Mouse (Mus musculus) embryonic facial prominence, embryonic 12.5 days (tissue): ENCODE measurements around the gene Snx30. TPM values are rescaled to one million over a fixed set of nuclear protein-coding genes. Genes with fewer than 3 reads are reported as not detected.

Experiments
- ATAC-seq: fragments of 200-750 bp; cut with Nextera tagmentation; 2 replicates; pipeline ENCODE4 v1.8.0; 2017; ENCODE audit not compliant: insufficient number of reproducible peaks, insufficient read depth, low FRiP score, low TSS enrichment
- H3K27ac ChIP-seq: fragments of 300-500 bp; sonication (generic); 2 replicates; pipeline ENCODE4 v1.5.1; 2016; ENCODE audit warnings: mild to moderate bottlenecking
- H3K27me3 ChIP-seq: fragments of 300-500 bp; sonication (generic); 2 replicates; pipeline ENCODE4 v1.6.1; 2016; ENCODE audit warnings: mild to moderate bottlenecking, moderate library complexity
- H3K36me3 ChIP-seq: fragments of 300-500 bp; sonication (generic); 2 replicates; pipeline ENCODE4 v1.6.1; 2016; ENCODE audit warnings: mild to moderate bottlenecking
- H3K4me1 ChIP-seq: fragments of 300-500 bp; sonication (generic); 2 replicates; pipeline ENCODE4 v1.6.1; 2016
- H3K4me2 ChIP-seq: fragments of 300-500 bp; sonication (generic); replicated peaks from 2 replicates; pipeline ENCODE4 v1.6.1; 2016; ENCODE audit warnings: mild to moderate bottlenecking, moderate library complexity
- H3K4me3 ChIP-seq: fragments of 300-500 bp; sonication (generic); 2 replicates; pipeline ENCODE4 v1.5.1; 2016; ENCODE audit warnings: mild to moderate bottlenecking
- H3K9ac ChIP-seq: fragments of 300-500 bp; sonication (generic); 2 replicates; pipeline ENCODE4 v1.6.1; 2016; ENCODE audit warnings: mild to moderate bottlenecking, moderate library complexity
- H3K9me3 ChIP-seq: fragments of 300-500 bp; sonication (generic); 2 replicates; pipeline ENCODE4 v1.6.1; 2016; ENCODE audit warnings: mild to moderate bottlenecking, moderate library complexity
- WGBS: fragments of 180-500 bp; shearing (Covaris S2); methylation state at CpG from one replicate; pipeline ENCODE4 v1.1.7; 2016; 5-methylcytosine and 5-hydroxymethylcytosine counted together
- polyA plus RNA-seq: library from polyadenylated mRNA; unstranded; fragments of >200 nt; fragmentation: Nextera tagmentation; extraction: Ambion mirVana; gene quantifications from 2 replicates; pipeline ENCODE4 v1.2.1, GENCODE M21; 2016

The Snx30 gene
- 13.9 and 14.0 TPM in 2 replicates for polyA plus RNA-seq

DNA sequence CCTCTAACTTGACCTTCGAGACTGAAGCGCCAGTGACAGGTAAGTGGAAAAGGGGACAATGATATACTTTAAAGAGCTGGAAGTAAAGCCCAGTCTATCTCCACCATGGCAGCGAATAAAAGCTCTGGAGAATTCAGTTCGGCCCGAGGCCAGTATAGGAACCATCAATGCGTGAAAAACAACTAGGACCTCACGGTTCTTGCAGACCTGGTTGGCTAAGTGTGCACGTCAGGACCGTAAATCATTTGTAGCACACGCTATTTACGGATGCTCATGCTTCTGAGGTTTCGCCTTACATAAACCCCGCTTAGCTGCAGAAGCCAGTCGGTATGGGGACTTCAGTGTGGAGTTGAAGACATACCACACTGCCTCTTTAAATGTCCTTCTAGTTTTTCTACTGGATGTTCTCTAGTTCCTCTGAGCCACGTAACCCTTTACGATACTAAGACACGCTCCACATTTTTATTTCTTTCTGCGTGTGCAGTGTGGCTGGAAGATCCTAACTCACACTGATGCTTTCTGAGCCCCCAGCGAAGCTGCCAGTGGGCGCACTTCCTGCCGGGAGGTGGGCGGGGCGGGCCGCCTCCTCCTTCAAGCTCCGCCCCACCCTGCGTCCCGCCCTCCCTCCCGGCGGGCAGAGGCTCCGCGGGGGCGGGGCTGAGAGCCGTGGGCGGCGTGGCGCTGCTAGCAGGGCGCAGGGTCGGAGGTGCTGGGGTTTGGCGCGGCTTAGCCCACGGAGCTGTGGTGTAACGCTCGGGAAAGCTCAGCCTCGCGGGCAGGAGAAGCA, at the start of gene Snx30:
TSS of gene Snx30 (plus strand) at position 660 of the 787 bp plus-strand sequence.
- H3K9ac ChIP-seq = peak within 1 kb of the TSS; percentile 83
- no peaks in the 10 kb centered on the region for H3K36me3 ChIP-seq
- peak within 1 kb of the TSS; percentile 98 for H3K4me2 ChIP-seq
- 2% methylated on average over 45 of the region's 45 CpGs for WGBS
- no peaks in the 10 kb centered on the region for H3K27me3 ChIP-seq
- H3K27ac ChIP-seq = peak within 1 kb of the TSS; percentile 67; the same call in 1 of the 2 replicates
- peak within 1 kb of the TSS; percentile 95 for H3K4me3 ChIP-seq
- no peaks in the 10 kb centered on the region for H3K9me3 ChIP-seq
- H3K4me1 ChIP-seq = peaks cover 10% of the 10 kb centered on the region; the same call in 1 of the 2 replicates
- ATAC-seq = peak; percentile 88

- H3K36me3 ChIP-seq = peaks cover 8% of the 10 kb centered on the region
- no peak for ATAC-seq
- WGBS = 90% methylated on average over 9 of the region's 9 CpGs
Observed at GRCm38 (mm10) chr4:59756332-59757082, 49.1 kb upstream of the Snx30 start.

DNA sequence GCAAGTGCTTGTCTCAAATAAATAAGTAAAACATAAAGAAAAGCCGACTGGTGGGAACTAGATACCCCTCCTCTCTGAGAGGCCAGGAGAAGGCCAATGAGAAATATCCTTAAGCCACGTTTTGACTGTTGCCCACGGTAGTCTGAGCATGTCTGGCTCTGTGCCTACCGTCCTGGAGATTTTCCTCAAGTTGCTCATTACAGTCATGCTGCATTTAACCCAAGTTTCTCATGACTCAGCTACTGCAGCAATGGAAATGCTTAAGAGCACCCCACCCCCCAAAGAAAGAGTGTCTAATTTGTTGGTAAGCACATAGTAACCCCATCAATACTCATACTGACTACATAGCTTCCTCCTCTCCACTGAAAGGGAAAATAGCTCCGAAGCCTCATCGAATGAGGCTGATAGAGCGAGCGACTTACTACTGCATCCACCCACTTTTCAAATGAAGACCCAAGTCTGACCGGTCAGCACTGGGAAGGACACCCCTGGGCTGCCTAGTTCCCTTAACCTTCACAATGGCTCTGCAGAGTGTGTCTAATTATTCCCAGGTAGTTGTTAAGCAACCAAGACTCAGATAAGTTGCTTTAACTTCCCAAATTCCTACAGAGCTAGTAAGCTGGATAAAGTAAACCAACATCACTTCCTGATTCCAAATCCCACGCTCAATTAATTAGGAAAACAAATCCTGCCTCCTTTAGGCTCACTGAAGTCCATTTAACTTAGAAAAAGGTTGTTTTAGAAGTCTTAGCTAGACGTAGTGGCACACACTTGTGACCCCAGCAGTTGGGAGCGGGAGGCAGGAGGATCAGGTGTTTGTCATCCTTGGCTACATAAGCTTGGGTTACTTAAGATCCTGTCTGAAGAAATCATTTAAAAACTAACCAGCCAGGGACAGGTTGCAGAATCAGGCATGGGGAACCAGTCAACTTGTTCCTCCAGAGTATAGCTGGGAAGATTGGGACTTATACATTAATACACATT, 47.9 kb upstream of the Snx30 start:
- no peak for ATAC-seq

More at GRCm38 (mm10) chr4:59756332-59757082, 49.1 kb upstream of the Snx30 start:
- no peak overlapping the region for H3K4me3 ChIP-seq
- no peak overlapping the region for H3K4me2 ChIP-seq
- H3K27ac ChIP-seq = no peak overlapping the region
- no peaks in the 10 kb centered on the region for H3K9me3 ChIP-seq
- H3K4me1 ChIP-seq = peaks cover 7% of the 10 kb centered on the region
- no peaks in the 10 kb centered on the region for H3K27me3 ChIP-seq
- no peak overlapping the region for H3K9ac ChIP-seq

GRCm38 (mm10) chr4:59760016-59760415, 45.6 kb upstream of the Snx30 start:
- H3K27me3 ChIP-seq = no peaks in the 10 kb centered on the region
- peaks cover 10% of the 10 kb centered on the region for H3K4me1 ChIP-seq
- no peaks in the 10 kb centered on the region for H3K36me3 ChIP-seq
- H3K4me2 ChIP-seq = no peak overlapping the region
- H3K9ac ChIP-seq = no peak overlapping the region
- 72% methylated on average over 4 of the region's 4 CpGs for WGBS
- H3K27ac ChIP-seq = no peak overlapping the region
- no peak for ATAC-seq
- no peaks in the 10 kb centered on the region for H3K9me3 ChIP-seq
- H3K4me3 ChIP-seq = no peak overlapping the region

More for the DNA sequence above, 47.9 kb upstream of the Snx30 start:
- H3K27ac ChIP-seq = no peak overlapping the region
- H3K9ac ChIP-seq = no peak overlapping the region
- H3K4me3 ChIP-seq = no peak overlapping the region
- H3K4me1 ChIP-seq = peaks cover 7% of the 10 kb centered on the region
- 67% methylated on average over 12 of the region's 12 CpGs for WGBS
- H3K4me2 ChIP-seq = no peak overlapping the region
- H3K36me3 ChIP-seq = peaks cover 2% of the 10 kb centered on the region; the same call in 1 of the 2 replicates
- H3K9me3 ChIP-seq = no peaks in the 10 kb centered on the region
- H3K27me3 ChIP-seq = no peaks in the 10 kb centered on the region

GRCm38 (mm10) chr4:59760636-59761364, 44.8 kb upstream of the Snx30 start:
- ATAC-seq = no peak
- WGBS = 53% methylated on average over 10 of the region's 10 CpGs
- no peaks in the 10 kb centered on the region for H3K27me3 ChIP-seq
- peaks cover 18% of the 10 kb centered on the region for H3K4me1 ChIP-seq
- H3K27ac ChIP-seq = no peak overlapping the region
- H3K9ac ChIP-seq = no peak overlapping the region
- H3K4me2 ChIP-seq = no peak overlapping the region
- H3K9me3 ChIP-seq = no peaks in the 10 kb centered on the region
- H3K4me3 ChIP-seq = no peak overlapping the region
- no peaks in the 10 kb centered on the region for H3K36me3 ChIP-seq

- WGBS = 64% methylated on average over 4 of the region's 4 CpGs
- H3K4me1 ChIP-seq = peaks cover 23% of the 10 kb centered on the region
- no peak overlapping the region for H3K4me3 ChIP-seq
- no peaks in the 10 kb centered on the region for H3K9me3 ChIP-seq
- no peak overlapping the region for H3K9ac ChIP-seq
- no peaks in the 10 kb centered on the region for H3K36me3 ChIP-seq
- no peak for ATAC-seq
- H3K27me3 ChIP-seq = no peaks in the 10 kb centered on the region
- no peak overlapping the region for H3K27ac ChIP-seq
- H3K4me2 ChIP-seq = no peak overlapping the region
Observed at GRCm38 (mm10) chr4:59761365-59761729, 44.3 kb upstream of the Snx30 start.

DNA sequence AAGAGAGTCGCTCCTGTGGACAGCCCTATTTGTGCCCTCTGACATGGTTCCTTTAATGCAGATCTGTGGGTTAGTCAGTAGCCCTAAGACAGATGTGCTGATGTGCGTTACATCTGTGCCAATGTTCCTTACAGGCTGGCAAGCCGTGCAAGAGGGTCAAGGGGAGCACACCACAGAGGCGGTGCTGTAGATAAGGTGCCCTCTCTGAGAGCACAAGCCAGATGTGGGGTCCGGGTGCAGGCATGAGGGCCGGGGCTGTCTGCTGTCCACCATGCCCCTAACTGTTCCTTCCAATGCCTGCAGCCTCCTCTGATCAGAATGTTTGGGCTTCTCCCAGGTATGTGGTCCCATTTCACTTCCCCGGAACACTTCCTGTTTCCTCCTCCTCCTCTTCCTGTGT, 40.7 kb upstream of the Snx30 start:
- Histone ChIP-seq H3K27ac (peak overlapping the region; percentile 57), H3K4me2 (0 out of 2 replicates have a peak overlapping the region, but pooled peaks have one; percentile 12)
- WGBS = 66% methylated on average over 7 of the region's 7 CpGs

DNA sequence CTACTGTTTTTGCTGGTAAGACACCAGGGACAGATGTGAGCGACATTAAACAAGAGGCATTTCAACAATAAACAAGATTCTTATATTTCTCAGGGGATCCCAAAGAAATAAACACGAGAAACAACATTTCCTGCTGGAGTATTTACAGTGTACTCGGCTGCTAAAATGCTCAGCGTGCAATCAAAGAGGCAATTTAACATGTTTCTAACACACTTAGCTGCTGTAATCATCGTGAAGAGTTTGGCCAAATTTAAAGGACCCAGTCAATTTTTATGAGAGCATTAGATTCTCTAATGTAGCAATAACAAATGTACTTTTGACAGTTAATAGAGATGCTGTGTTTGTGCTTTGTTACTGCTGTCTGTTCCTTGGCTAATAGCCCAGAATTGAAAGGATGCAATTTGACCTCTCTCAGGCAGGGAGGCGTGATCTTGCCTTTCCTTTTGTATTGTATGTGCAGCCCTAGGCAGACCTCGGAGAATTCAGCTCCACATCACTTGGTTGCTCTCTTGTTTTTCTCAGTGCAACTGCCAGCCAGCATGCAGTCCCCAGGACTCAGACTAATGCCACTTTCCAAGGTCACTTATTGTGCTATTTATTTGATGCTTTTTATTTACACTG, 40.1 kb upstream of the Snx30 start:
- H3K9ac ChIP-seq = no peak overlapping the region
- H3K4me3 ChIP-seq = no peak overlapping the region
- H3K27ac ChIP-seq = peak overlapping the region; percentile 57
- WGBS = 32% methylated on average over 7 of the region's 7 CpGs
- ATAC-seq = no peak
- H3K36me3 ChIP-seq = peaks cover 11% of the 10 kb centered on the region
- H3K9me3 ChIP-seq = no peaks in the 10 kb centered on the region
- H3K27me3 ChIP-seq = no peaks in the 10 kb centered on the region
- H3K4me2 ChIP-seq = 0 out of 2 replicates have a peak overlapping the region, but pooled peaks have one; percentile 12
- H3K4me1 ChIP-seq = peaks cover 16% of the 10 kb centered on the region

More for the DNA sequence above, 40.7 kb upstream of the Snx30 start:
- H3K4me3 ChIP-seq = no peak overlapping the region
- H3K36me3 ChIP-seq = peaks cover 6% of the 10 kb centered on the region; the same call in 1 of the 2 replicates
- no peak for ATAC-seq
- H3K27me3 ChIP-seq = no peaks in the 10 kb centered on the region
- peaks cover 16% of the 10 kb centered on the region for H3K4me1 ChIP-seq
- H3K9ac ChIP-seq = no peak overlapping the region
- no peaks in the 10 kb centered on the region for H3K9me3 ChIP-seq

DNA sequence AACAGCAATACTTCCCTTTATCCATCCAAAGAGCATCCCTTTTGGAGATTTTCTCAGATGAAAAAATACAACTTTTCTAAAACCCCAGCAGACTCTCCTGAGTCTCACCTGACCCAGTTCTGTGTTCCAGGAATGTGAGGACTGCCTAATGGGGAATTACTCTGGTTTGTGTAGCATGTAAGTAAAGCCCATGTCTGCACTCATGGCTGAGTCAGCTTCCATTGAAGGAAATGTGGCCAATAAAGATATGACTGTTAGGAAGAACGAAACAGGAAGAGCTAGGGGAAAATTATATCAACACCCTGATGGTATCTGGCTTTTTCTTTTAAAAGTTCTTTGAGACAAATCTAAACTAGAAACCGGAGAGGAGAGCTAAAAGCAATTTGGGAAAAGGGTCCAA, 37.9 kb upstream of the Snx30 start:
- Histone ChIP-seq H3K4me1 (peaks cover 16% of the 10 kb centered on the region), H3K9me3 (no peaks in the 10 kb centered on the region), H3K36me3 (peaks cover 26% of the 10 kb centered on the region), H3K9ac (no peak overlapping the region), H3K27me3 (no peaks in the 10 kb centered on the region), H3K4me3 (no peak overlapping the region), H3K4me2 (no peak overlapping the region), H3K27ac (no peak overlapping the region)
- no peak for ATAC-seq
- 88% methylated on average over 2 of the region's 2 CpGs for WGBS

- no peak overlapping the region for H3K4me3 ChIP-seq
- H3K27me3 ChIP-seq = no peaks in the 10 kb centered on the region
- no peaks in the 10 kb centered on the region for H3K4me1 ChIP-seq
- H3K27ac ChIP-seq = no peak overlapping the region
- 76% methylated on average over 17 of the region's 17 CpGs for WGBS
- H3K36me3 ChIP-seq = peaks cover 35% of the 10 kb centered on the region
- H3K9me3 ChIP-seq = no peaks in the 10 kb centered on the region
- no peak overlapping the region for H3K9ac ChIP-seq
- no peak overlapping the region for H3K4me2 ChIP-seq
- ATAC-seq = no peak
Observed at GRCm38 (mm10) chr4:59772171-59772879, 33.3 kb upstream of the Snx30 start.
